Mouse (Mus musculus) midbrain, embryonic 13.5 days (tissue): Measurements from ENCODE around the gene Ybx2. TPM values are rescaled to one million over a fixed set of nuclear protein-coding genes. Genes with fewer than 3 reads are reported as not detected.

Experiments
- ATAC-seq: fragments of 200-750 bp; cut with Nextera tagmentation; 2 replicates; pipeline ENCODE4 v1.8.0; 2017; ENCODE audit warnings: mild to moderate bottlenecking, moderate TSS enrichment, moderate library complexity
- H3K27ac ChIP-seq: fragments of 300-500 bp; sonication (generic); 2 replicates; pipeline ENCODE4 v1.5.1; 2015; ENCODE audit warnings: inconsistent platforms, mild to moderate bottlenecking, moderate library complexity
- H3K27me3 ChIP-seq: fragments of 300-500 bp; sonication (generic); 2 replicates; pipeline ENCODE4 v1.6.1; 2015; ENCODE audit warnings: mild to moderate bottlenecking, inconsistent platforms
- H3K36me3 ChIP-seq: fragments of 300-500 bp; sonication (generic); 2 replicates; pipeline ENCODE4 v1.6.1; 2015; ENCODE audit warnings: mild to moderate bottlenecking, inconsistent platforms
- H3K4me1 ChIP-seq: fragments of 300-500 bp; sonication (generic); replicated peaks from 2 replicates; pipeline ENCODE4 v1.6.1; 2015; ENCODE audit warnings: inconsistent platforms
- H3K4me2 ChIP-seq: fragments of 300-500 bp; sonication (generic); replicated peaks from 2 replicates; pipeline ENCODE4 v1.6.1; 2015; ENCODE audit warnings: moderate library complexity, mild to moderate bottlenecking, inconsistent platforms
- H3K4me3 ChIP-seq: fragments of 300-500 bp; sonication (generic); replicated peaks from 2 replicates; pipeline ENCODE4 v1.5.1; 2015; ENCODE audit warnings: mild to moderate bottlenecking, inconsistent platforms
- H3K9ac ChIP-seq: fragments of 300-500 bp; sonication (generic); replicated peaks from 2 replicates; pipeline ENCODE4 v1.6.1; 2015; ENCODE audit warnings: mild to moderate bottlenecking, inconsistent platforms
- H3K9me3 ChIP-seq: fragments of 300-500 bp; sonication (generic); 2 replicates; pipeline ENCODE4 v1.6.1; 2016; ENCODE audit warnings: mild to moderate bottlenecking, inconsistent platforms
- WGBS: fragments of 180-500 bp; shearing (Covaris S2); methylation state at CpG from one replicate; pipeline ENCODE4 v1.1.7; 2015; 5-methylcytosine and 5-hydroxymethylcytosine counted together
- polyA plus RNA-seq: library from polyadenylated mRNA; unstranded; fragments of >200 nt; fragmentation: Nextera tagmentation; extraction: Ambion mirVana; gene quantifications from 2 replicates; pipeline ENCODE4 v1.2.1, GENCODE M21; 2015

Gene Ybx2
- polyA plus RNA-seq, 1 experiment from 2014 or later: 4.2 TPM

DNA sequence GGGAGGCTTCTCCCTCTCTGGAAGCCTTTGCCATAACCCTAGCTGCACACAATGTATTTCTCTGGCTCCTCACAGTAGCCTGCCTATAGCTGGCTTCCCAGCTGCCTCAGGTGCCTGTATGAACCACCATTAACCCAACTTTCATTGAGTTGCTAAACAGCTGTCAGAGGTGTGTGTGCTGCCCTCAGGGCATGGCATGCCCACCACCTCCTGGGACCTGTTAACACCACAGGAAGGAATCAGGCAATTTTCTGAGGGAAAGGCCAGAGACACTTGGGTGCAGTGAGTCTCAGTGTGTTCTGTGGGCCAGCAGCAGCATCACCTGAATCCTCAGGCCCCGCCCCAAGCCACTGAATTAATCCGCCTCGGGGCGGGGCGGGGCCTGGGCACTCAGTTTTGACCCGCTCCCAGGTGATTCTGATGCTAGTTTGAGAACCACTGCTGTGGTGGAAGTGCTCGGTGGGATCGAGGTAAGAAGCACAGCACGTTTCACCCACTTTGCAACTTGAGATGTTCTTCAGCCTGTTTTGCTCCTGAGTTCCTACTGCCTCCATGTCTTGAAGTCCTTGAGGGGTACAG lies 2.9 kb downstream of the Ybx2 start:
- H3K4me3 ChIP-seq: no peak overlapping the region
- peaks cover 21% of the 10 kb centered on the region for H3K4me1 ChIP-seq
- H3K9ac ChIP-seq: no peak overlapping the region
- 20% methylated on average over 9 of the region's 9 CpGs for whole genome bisulfite sequencing
- H3K4me2 ChIP-seq: no peak overlapping the region
- H3K9me3 ChIP-seq: no peaks in the 10 kb centered on the region
- H3K36me3 ChIP-seq: no peaks in the 10 kb centered on the region
- H3K27me3 ChIP-seq: peaks cover 46% of the 10 kb centered on the region
- H3K27ac ChIP-seq: no peak overlapping the region
- ATAC-seq: no peak

DNA sequence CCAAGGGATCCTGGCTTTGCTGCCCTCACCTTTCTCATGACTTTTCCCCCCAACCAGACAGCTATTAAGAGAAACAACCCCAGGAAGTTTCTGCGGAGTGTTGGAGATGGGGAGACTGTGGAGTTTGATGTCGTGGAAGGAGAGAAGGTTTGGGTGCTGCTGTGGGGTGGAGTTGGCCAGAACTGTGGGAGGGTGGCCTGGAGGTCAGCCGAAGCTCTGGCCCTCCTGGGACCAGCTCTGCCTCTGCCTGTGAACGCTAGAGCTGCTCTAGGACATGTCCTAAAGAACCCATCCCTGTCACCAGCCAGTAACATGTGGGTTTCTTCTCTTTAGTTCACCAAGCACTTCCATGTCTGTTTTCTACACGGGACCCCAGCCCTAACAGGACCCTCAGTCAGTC lies 3.6 kb downstream of the Ybx2 start:
- Histone ChIP-seq H3K4me2 (no peak overlapping the region), H3K36me3 (no peaks in the 10 kb centered on the region), H3K4me3 (no peak overlapping the region), H3K9me3 (no peaks in the 10 kb centered on the region), H3K27ac (no peak overlapping the region), H3K4me1 (peaks cover 21% of the 10 kb centered on the region), H3K27me3 (peaks cover 46% of the 10 kb centered on the region), H3K9ac (no peak overlapping the region)
- no peak for ATAC-seq
- WGBS: 66% methylated on average over 5 of the region's 5 CpGs

DNA sequence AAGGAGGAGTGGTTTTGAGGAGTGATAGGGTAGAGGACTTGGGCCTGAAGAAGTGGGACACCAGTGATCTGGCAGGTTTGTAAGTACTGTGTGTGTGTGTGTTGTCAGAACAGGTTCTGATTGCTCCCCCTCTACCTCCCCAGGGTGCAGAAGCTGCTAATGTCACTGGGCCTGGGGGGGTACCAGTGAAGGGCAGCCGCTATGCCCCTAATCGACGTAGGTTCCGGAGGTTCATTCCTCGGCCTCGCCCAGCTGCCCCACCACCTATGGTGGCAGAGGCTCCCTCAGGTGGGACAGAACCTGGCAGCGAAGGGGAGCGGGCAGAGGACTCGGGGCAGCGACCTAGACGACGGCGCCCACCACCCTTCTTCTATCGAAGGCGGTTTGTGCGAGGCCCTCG lies 4.1 kb downstream of the Ybx2 start:
- ATAC-seq: no peak
- Histone ChIP-seq H3K9ac (no peak overlapping the region), H3K27me3 (peaks cover 42% of the 10 kb centered on the region), H3K9me3 (no peaks in the 10 kb centered on the region), H3K4me3 (no peak overlapping the region), H3K4me1 (peaks cover 21% of the 10 kb centered on the region), H3K27ac (no peak overlapping the region), H3K36me3 (no peaks in the 10 kb centered on the region), H3K4me2 (no peak overlapping the region)
- WGBS: 94% methylated on average over 17 of the region's 17 CpGs

DNA sequence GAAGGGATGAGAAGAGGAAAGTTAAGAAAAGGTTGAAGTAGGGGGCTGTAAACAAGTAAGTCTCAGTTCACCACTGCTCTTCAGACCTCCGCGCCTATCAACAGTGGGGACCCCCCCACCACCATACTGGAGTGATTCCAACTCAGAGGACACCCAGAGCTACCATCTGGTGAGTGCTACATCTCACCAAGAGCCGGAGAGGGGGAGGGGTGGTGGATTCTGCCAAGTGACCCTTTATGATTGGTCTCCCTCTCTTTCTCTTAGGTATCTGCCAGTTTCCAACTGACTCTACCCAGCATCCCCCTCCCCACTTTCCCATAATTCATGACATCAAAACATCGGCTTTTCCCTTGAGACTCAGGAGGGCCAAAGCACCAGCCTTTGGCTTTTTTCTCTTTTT lies 5.4 kb downstream of the Ybx2 start:
- Histone ChIP-seq H3K9ac (no peak overlapping the region), H3K4me1 (peaks cover 14% of the 10 kb centered on the region), H3K27me3 (peaks cover 35% of the 10 kb centered on the region), H3K4me2 (no peak overlapping the region), H3K4me3 (no peak overlapping the region), H3K27ac (no peak overlapping the region), H3K9me3 (no peaks in the 10 kb centered on the region), H3K36me3 (no peaks in the 10 kb centered on the region)
- 77% methylated on average over 4 of the region's 4 CpGs for WGBS
- ATAC-seq: no peak

DNA sequence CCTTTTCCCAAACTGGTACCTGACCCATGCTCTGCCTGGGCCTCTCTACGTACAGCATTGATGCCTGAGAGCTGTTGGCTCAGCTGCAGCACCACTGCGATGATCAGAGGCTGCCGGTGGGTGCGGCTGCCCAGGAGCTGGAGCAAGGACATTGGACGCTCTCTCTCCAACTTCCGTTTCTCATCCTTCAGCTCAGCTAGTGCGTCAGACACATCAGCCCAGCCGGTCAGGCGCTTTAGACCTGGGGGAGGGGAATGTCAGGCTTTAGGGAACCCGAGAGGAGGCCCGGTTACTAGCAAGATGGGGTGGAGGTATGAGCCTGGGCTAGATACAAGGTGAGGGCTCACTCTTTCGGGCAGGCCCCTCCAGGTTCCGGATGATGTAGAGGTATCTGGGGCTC lies 9.6 kb downstream of the Ybx2 start:
- Histone ChIP-seq H3K4me3 (no peak overlapping the region), H3K9ac (no peak overlapping the region), H3K27ac (no peak overlapping the region), H3K4me1 (peaks cover 16% of the 10 kb centered on the region), H3K27me3 (no peaks in the 10 kb centered on the region), H3K36me3 (no peaks in the 10 kb centered on the region), H3K4me2 (no peak overlapping the region), H3K9me3 (no peaks in the 10 kb centered on the region)
- 78% methylated on average over 13 of the region's 13 CpGs for WGBS
- ATAC-seq: no peak

DNA sequence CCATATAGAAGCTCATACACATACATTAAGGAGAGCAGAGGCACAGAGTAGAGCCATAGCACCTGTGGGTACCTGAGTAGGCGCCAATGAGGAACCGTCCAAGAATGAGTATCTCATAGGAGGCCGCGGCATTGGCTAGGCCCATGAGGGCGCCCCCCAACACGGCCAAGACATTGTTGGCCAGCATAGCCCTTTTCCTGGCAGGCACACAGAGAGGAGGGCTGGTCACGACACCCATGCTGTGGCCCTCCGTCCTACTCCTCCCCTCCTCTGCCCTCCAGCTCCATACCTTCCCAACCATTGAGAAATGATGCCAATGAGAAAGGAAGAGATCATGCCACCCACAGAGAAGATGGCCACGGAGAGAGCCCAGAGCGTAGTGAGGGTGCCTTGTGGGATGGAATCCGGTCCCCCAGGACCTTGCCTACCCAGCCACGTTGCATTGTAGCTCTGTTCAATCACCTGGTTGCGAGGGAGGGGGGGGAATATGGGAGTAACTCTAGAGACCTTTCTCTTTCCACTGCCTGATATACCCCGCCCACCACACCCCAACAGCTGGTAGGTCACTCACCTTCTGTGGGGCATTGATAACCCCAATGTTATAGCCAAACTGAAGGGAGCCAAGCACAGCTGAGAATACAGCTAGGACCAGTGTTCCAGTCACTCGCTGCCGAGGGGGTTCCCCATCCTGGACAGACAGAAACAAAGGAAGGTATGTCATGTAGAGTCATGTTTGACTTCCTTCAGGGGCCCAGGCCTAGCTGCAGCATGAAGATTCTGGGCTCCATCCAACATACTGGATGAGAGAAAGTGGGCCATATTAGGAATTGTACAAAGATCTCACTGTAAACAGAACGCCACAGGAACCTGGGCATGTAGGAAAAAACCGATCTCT lies 10.6 kb downstream of the Ybx2 start:
- no peak overlapping the region for H3K27ac ChIP-seq
- no peak overlapping the region for H3K4me2 ChIP-seq
- 0 out of 2 replicates have a peak, but pooled peaks cover 6% of the 10 kb centered on the region for H3K27me3 ChIP-seq
- H3K4me3 ChIP-seq: no peak overlapping the region
- ATAC-seq: no peak
- peaks cover 16% of the 10 kb centered on the region for H3K4me1 ChIP-seq
- H3K36me3 ChIP-seq: no peaks in the 10 kb centered on the region
- H3K9ac ChIP-seq: no peak overlapping the region
- 94% methylated on average over 18 of the region's 18 CpGs for WGBS
- H3K9me3 ChIP-seq: no peaks in the 10 kb centered on the region

GRCm38 (mm10) chr11:69947337-69948065 lies 11.9 kb downstream of the Ybx2 start:
- H3K36me3 ChIP-seq: no peaks in the 10 kb centered on the region
- H3K27ac ChIP-seq: 0 out of 2 replicates have a peak overlapping the region, but pooled peaks have one; percentile 2

GRCm38 (mm10) chr11:69948066-69948762 lies 12.6 kb downstream of the Ybx2 start, which contains the start of gene Slc2a4:
Slc2a4 (minus strand) TSS chr11:69948188.
- peak within 1 kb of the TSS; percentile 49 for H3K27ac ChIP-seq
- peaks cover 16% of the 10 kb centered on the region for H3K4me1 ChIP-seq
- peak within 1 kb of the TSS; percentile 59 for H3K4me2 ChIP-seq
- H3K4me3 ChIP-seq: peak within 1 kb of the TSS; percentile 44
- H3K36me3 ChIP-seq: no peaks in the 10 kb centered on the region
- H3K27me3 ChIP-seq: 0 out of 2 replicates have a peak, but pooled peaks cover 18% of the 10 kb centered on the region
- H3K9me3 ChIP-seq: no peaks in the 10 kb centered on the region
- peak; percentile 94 for ATAC-seq
- under 1% methylated on average over 34 of the region's 34 CpGs for WGBS
- H3K9ac ChIP-seq: peak within 1 kb of the TSS; percentile 46

More at GRCm38 (mm10) chr11:69947337-69948065, 11.9 kb downstream of the Ybx2 start:
- peak overlapping the region; percentile 46 for H3K9ac ChIP-seq
- WGBS: 2% methylated on average over 29 of the region's 29 CpGs
- peak overlapping the region; percentile 44 for H3K4me3 ChIP-seq
- peak overlapping the region; percentile 59 for H3K4me2 ChIP-seq
- H3K9me3 ChIP-seq: no peaks in the 10 kb centered on the region
- H3K27me3 ChIP-seq: 0 out of 2 replicates have a peak, but pooled peaks cover 14% of the 10 kb centered on the region
- peak; percentile 32 for ATAC-seq
- H3K4me1 ChIP-seq: peaks cover 16% of the 10 kb centered on the region

GRCm38 (mm10) chr11:69948763-69949150 lies 13.2 kb downstream of the Ybx2 start:
- ATAC-seq: peak; percentile 71

GRCm38 (mm10) chr11:69950807-69951459 lies 15.3 kb downstream of the Ybx2 start:
- Histone ChIP-seq H3K27me3 (0 out of 2 replicates have a peak, but pooled peaks cover 18% of the 10 kb centered on the region), H3K4me3 (no peak overlapping the region)
- WGBS: 38% methylated on average over 4 of the region's 4 CpGs

More at GRCm38 (mm10) chr11:69948763-69949150, 13.2 kb downstream of the Ybx2 start:
- under 1% methylated on average over 14 of the region's 14 CpGs for WGBS
- Histone ChIP-seq H3K4me1 (peaks cover 16% of the 10 kb centered on the region), H3K27me3 (0 out of 2 replicates have a peak, but pooled peaks cover 18% of the 10 kb centered on the region), H3K36me3 (no peaks in the 10 kb centered on the region), H3K4me2 (peak overlapping the region; percentile 59), H3K27ac (peak overlapping the region; percentile 49), H3K9me3 (no peaks in the 10 kb centered on the region), H3K9ac (no peak overlapping the region; the same call in 1 of the 2 replicates), H3K4me3 (peak overlapping the region; percentile 44)

GRCm38 (mm10) chr11:69952274-69952673 lies 16.7 kb downstream of the Ybx2 start:
- WGBS: 40% methylated on average over 1 of the region's 1 CpGs
- peaks cover 14% of the 10 kb centered on the region for H3K4me1 ChIP-seq
- no peak overlapping the region for H3K27ac ChIP-seq
- 0 out of 2 replicates have a peak, but pooled peaks cover 18% of the 10 kb centered on the region for H3K27me3 ChIP-seq
- H3K4me2 ChIP-seq: no peak overlapping the region
- H3K36me3 ChIP-seq: no peaks in the 10 kb centered on the region
- no peak overlapping the region for H3K9ac ChIP-seq
- no peak overlapping the region for H3K4me3 ChIP-seq
- H3K9me3 ChIP-seq: no peaks in the 10 kb centered on the region
- ATAC-seq: no peak

More at GRCm38 (mm10) chr11:69950807-69951459, 15.3 kb downstream of the Ybx2 start:
- no peak for ATAC-seq
- no peak overlapping the region for H3K27ac ChIP-seq
- H3K9ac ChIP-seq: no peak overlapping the region
- H3K9me3 ChIP-seq: no peaks in the 10 kb centered on the region
- H3K4me2 ChIP-seq: no peak overlapping the region
- no peaks in the 10 kb centered on the region for H3K36me3 ChIP-seq
- peaks cover 16% of the 10 kb centered on the region for H3K4me1 ChIP-seq
